In genomic region chr5:148624649-148625405, GRCm38 (mm10) we compare ENCODE assay signal across 12 mouse cellular contexts.
A peak's percentile ranks its signal among the peaks of the same experiment; 100 is the strongest.
DNase-seq lines count a peak whose midpoint lies in the region; ATAC-seq lines count a peak whose summit lies in the region.
"Had no signal": no experiment of that assay in that cellular context is flagged by ENCODE, and none has a peak within 500 bp of the region (broad histone marks: within the 10 kb centered on the region; RNA-seq: fewer than 3 reads in every experiment).

No protein-coding gene starts in this region.

- H3K36me3 ChIP-seq in hindbrain, embryonic 13.5 days: no peaks in the 10 kb centered on the region
- H3K36me3 ChIP-seq in heart, embryonic 12.5 days: no peaks in the 10 kb centered on the region
- H3K36me3 ChIP-seq in heart, embryonic 11.5 days (ENCODE audit: control insufficient read depth, insufficient read depth, low read length): no peaks in the 10 kb centered on the region
- H3K36me3 ChIP-seq: embryonic facial prominence, embryonic 15.5 days; stomach, embryonic 15.5 days had no signal

- no peak overlapping the region for H3K4me2 ChIP-seq in hindbrain, embryonic 13.5 days
- no peak overlapping the region for H3K4me2 ChIP-seq in heart, embryonic 12.5 days
- H3K4me2 ChIP-seq in heart, embryonic 11.5 days: no peak overlapping the region
- H3K4me2 ChIP-seq: embryonic facial prominence, embryonic 15.5 days; stomach, embryonic 15.5 days had no signal

- H3K9ac ChIP-seq in hindbrain, embryonic 13.5 days: no peak overlapping the region
- no peak overlapping the region for H3K9ac ChIP-seq in heart, embryonic 12.5 days
- no peak overlapping the region for H3K9ac ChIP-seq in heart, embryonic 11.5 days (ENCODE audit: low read depth, low read length)
- H3K9ac ChIP-seq: embryonic facial prominence, embryonic 15.5 days; stomach, embryonic 15.5 days had no signal

- H3K4me3 ChIP-seq in hindbrain, embryonic 13.5 days: no peak overlapping the region
- H3K4me3 ChIP-seq in heart, embryonic 12.5 days: no peak overlapping the region
- no peak overlapping the region for H3K4me3 ChIP-seq in heart, embryonic 11.5 days (ENCODE audit: low read depth, low read length)
- H3K4me3 ChIP-seq: embryonic facial prominence, embryonic 15.5 days; stomach, embryonic 15.5 days had no signal

- ATAC-seq in frontal cortex, adult (ENCODE audit: low TSS enrichment): peak; percentile 55; the same call in 1 of the 2 replicates
- peak; percentile 49; the same call in 1 of the 2 replicates for ATAC-seq in hindbrain, embryonic 13.5 days (ENCODE audit: low FRiP score)
- ATAC-seq in monocyte, adult 5-6 weeks (replicated peaks; ENCODE audit: insufficient number of reproducible peaks, low FRiP score, low TSS enrichment, poor library complexity, severe bottlenecking): peak; percentile 35; the same call in 1 of the 2 replicates
- no peak for ATAC-seq in heart, embryonic 12.5 days (ENCODE audit: insufficient number of reproducible peaks, low FRiP score)
- ATAC-seq in heart, embryonic 11.5 days (replicated peaks; ENCODE audit: insufficient number of reproducible peaks, low FRiP score, low TSS enrichment): no peak
- ATAC-seq: Patski had no signal

- no peaks in the 10 kb centered on the region for H3K9me3 ChIP-seq in hindbrain, embryonic 13.5 days
- no peaks in the 10 kb centered on the region for H3K9me3 ChIP-seq in heart, embryonic 12.5 days (replicated peaks)
- no peaks in the 10 kb centered on the region for H3K9me3 ChIP-seq in heart, embryonic 11.5 days (replicated peaks; ENCODE audit: control insufficient read depth, low read length)
- H3K9me3 ChIP-seq: embryonic facial prominence, embryonic 15.5 days; stomach, embryonic 15.5 days had no signal

- peak overlapping the region; percentile 74 for H3K27ac ChIP-seq in hindbrain, embryonic 13.5 days
- H3K27ac ChIP-seq in heart, embryonic 12.5 days (ENCODE audit: poor library complexity, severe bottlenecking): no peak overlapping the region
- no peak overlapping the region for H3K27ac ChIP-seq in heart, embryonic 11.5 days (ENCODE audit: low read depth, low read length)
- H3K27ac ChIP-seq: embryonic facial prominence, embryonic 15.5 days; stomach, embryonic 15.5 days had no signal

- DNase-seq in frontal cortex, postnatal 14 days (ENCODE audit: low spot score in 2 of 2): no peak
- DNase-seq in embryo, embryonic 11.5 days (ENCODE audit: low read depth, low spot score): peak; percentile 26
- DNase-seq in ovary, postnatal 36 days (ENCODE audit: low spot score): no peak
- DNase-seq: lung, postnatal 4 days had no signal

- 44% methylated on average over 21 of the region's 21 CpGs for WGBS in hindbrain, embryonic 13.5 days
- 81% methylated on average over 21 of the region's 21 CpGs for whole genome bisulfite sequencing in heart, embryonic 12.5 days
- 79% methylated on average over 21 of the region's 21 CpGs for WGBS in heart, embryonic 11.5 days (ENCODE audit: insufficient replicate concordance)

- no peaks in the 10 kb centered on the region for H3K27me3 ChIP-seq in hindbrain, embryonic 13.5 days
- H3K27me3 ChIP-seq in heart, embryonic 12.5 days (replicated peaks): no peaks in the 10 kb centered on the region
- no peaks in the 10 kb centered on the region for H3K27me3 ChIP-seq in heart, embryonic 11.5 days (ENCODE audit: control insufficient read depth, insufficient read depth, low read length)
- H3K27me3 ChIP-seq: embryonic facial prominence, embryonic 15.5 days; Patski; stomach, embryonic 15.5 days had no signal

- H3K4me1 ChIP-seq in hindbrain, embryonic 13.5 days (replicated peaks): peaks cover 24% of the 10 kb centered on the region
- H3K4me1 ChIP-seq in heart, embryonic 12.5 days (replicated peaks): no peaks in the 10 kb centered on the region
- H3K4me1 ChIP-seq in heart, embryonic 11.5 days (ENCODE audit: control insufficient read depth, insufficient read depth, low read length): no peaks in the 10 kb centered on the region
- H3K4me1 ChIP-seq: embryonic facial prominence, embryonic 15.5 days; stomach, embryonic 15.5 days had no signal

Comparison
In these comparisons a context has a peak if more than half of its experiments do, and no peak if none do; other contexts are left out.
1. ATAC-seq: peak in frontal cortex, adult (single experiment), hindbrain, embryonic 13.5 days (single experiment) and monocyte, adult 5-6 weeks (single experiment); none in heart, embryonic 12.5 days (single experiment) and heart, embryonic 11.5 days (single experiment).